Mouse (Mus musculus) brain, embryonic 14.5 days (tissue): ENCODE measurements around the gene Tarsl2.

Experiments
- CTCF ChIP-seq: fragments of 200-500 bp; IDR thresholded peaks from 2 replicates; pipeline ENCODE4 v1.5.1; 2012; ENCODE audit warnings: inconsistent platforms, mild to moderate bottlenecking, moderate library complexity, borderline replicate concordance; ENCODE audit not compliant: insufficient read depth, insufficient read length; ENCODE audit errors: extremely low read depth
- POLR2A ChIP-seq: fragments of 200-500 bp; IDR thresholded peaks from 2 replicates; pipeline ENCODE4 v1.6.1; 2012; ENCODE audit warnings: mild to moderate bottlenecking, inconsistent platforms, borderline replicate concordance; ENCODE audit not compliant: poor library complexity, insufficient read depth, insufficient read length, severe bottlenecking; ENCODE audit errors: extremely low read depth

DNA sequence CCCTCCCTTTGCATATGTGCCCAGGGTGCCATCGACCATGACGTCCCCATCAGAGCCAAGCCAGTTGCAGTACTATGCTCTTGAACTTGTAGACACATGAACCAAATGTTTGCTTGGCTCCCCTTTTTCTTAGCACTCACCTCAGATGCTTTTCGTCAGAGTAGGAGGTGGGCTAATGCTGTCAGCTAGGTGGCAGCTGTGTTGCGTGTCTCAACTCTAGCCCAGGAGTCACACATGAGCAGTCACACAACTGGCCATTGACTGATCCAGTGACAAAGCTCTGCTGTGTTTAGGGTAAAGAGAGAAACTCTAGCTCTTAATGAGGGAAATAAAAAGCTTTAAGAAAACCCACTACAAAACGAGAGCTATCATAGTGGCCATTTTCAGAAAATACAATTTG, 69.1 kb downstream of the Tarsl2 start:
- TF ChIP-seq CTCF (peak; percentile 9; the same call in 1 of the 2 replicates), POLR2A (no peak)
